Mouse (Mus musculus) heart, embryonic 11.5 days (tissue): ENCODE data around the gene Mal. TPM values are rescaled to one million over a fixed set of nuclear protein-coding genes. Genes with fewer than 3 reads are reported as not detected.

Source experiments
- ATAC-seq: fragments of 200-750 bp; cut with Nextera tagmentation; replicated peaks from 2 replicates; pipeline ENCODE4 v1.8.0; 2017; ENCODE audit warnings: moderate library complexity; ENCODE audit not compliant: insufficient number of reproducible peaks, low FRiP score, low TSS enrichment
- H3K27ac ChIP-seq: fragments of 300-500 bp; sonication (generic); 2 replicates; pipeline ENCODE4 v1.5.1; 2014; ENCODE audit warnings: mild to moderate bottlenecking, low read depth, low read length
- H3K27me3 ChIP-seq: fragments of 300-500 bp; sonication (generic); 2 replicates; pipeline ENCODE4 v1.6.1; 2014; ENCODE audit warnings: mild to moderate bottlenecking, low read length, mixed read lengths; ENCODE audit not compliant: control insufficient read depth, insufficient read depth
- H3K36me3 ChIP-seq: fragments of 300-500 bp; sonication (generic); 2 replicates; pipeline ENCODE4 v1.6.1; 2014; ENCODE audit warnings: mild to moderate bottlenecking, low read length, moderate library complexity, mixed read lengths; ENCODE audit not compliant: control insufficient read depth, insufficient read depth
- H3K4me1 ChIP-seq: fragments of 300-500 bp; sonication (generic); 2 replicates; pipeline ENCODE4 v1.6.1; 2014; ENCODE audit warnings: low read length; ENCODE audit not compliant: control insufficient read depth, insufficient read depth
- H3K4me2 ChIP-seq: fragments of 300-500 bp; sonication (generic); 2 replicates; pipeline ENCODE4 v1.6.1; 2014; ENCODE audit warnings: mild to moderate bottlenecking, moderate library complexity
- H3K4me3 ChIP-seq: fragments of 300-500 bp; sonication (generic); 2 replicates; pipeline ENCODE4 v1.5.1; 2014; ENCODE audit warnings: low read depth, low read length
- H3K9ac ChIP-seq: fragments of 300-500 bp; sonication (generic); 2 replicates; pipeline ENCODE4 v1.6.1; 2014; ENCODE audit warnings: mild to moderate bottlenecking, low read depth, low read length, moderate library complexity
- H3K9me3 ChIP-seq: fragments of 300-500 bp; sonication (generic); replicated peaks from 2 replicates; pipeline ENCODE4 v1.6.1; 2016; ENCODE audit warnings: low read length; ENCODE audit not compliant: control insufficient read depth
- WGBS: fragments of 180-500 bp; shearing (Covaris S2); extraction: QIAGEN DNeasy Blood & Tissue Kit; methylation state at CpG from one replicate; pipeline ENCODE4 v1.1.7; 2014; ENCODE audit not compliant: insufficient replicate concordance; 5-methylcytosine and 5-hydroxymethylcytosine counted together
- polyA plus RNA-seq: library from polyadenylated mRNA; unstranded; fragments of >200 nt; fragmentation: Nextera tagmentation; extraction: Ambion mirVana; gene quantifications from 2 replicates; pipeline ENCODE4 v1.2.1, GENCODE M21; 2014

Mal gene
- polyA plus RNA-seq, 1 experiment from 2014 or later = 1.2 TPM

- Histone ChIP-seq H3K27me3 (no peaks in the 10 kb centered on the region), H3K9ac (no peak overlapping the region), H3K4me2 (no peak overlapping the region), H3K27ac (no peak overlapping the region), H3K9me3 (no peaks in the 10 kb centered on the region), H3K4me3 (no peak overlapping the region), H3K4me1 (no peaks in the 10 kb centered on the region), H3K36me3 (no peaks in the 10 kb centered on the region)
- no peak for ATAC-seq
- WGBS = 74% methylated on average over 9 of the region's 9 CpGs
These were observed 17.5 kb downstream of the Mal start for GRCm38 (mm10) chr2:127638973-127639372.

- ATAC-seq = no peak
- 77% methylated on average over 6 of the region's 6 CpGs for WGBS
These were observed 20.9 kb downstream of the Mal start for GRCm38 (mm10) chr2:127635581-127635980.

GRCm38 (mm10) chr2:127632601-127633000 is 23.9 kb downstream of the Mal start:
- no peak for ATAC-seq

More at GRCm38 (mm10) chr2:127635581-127635980, 20.9 kb downstream of the Mal start:
- H3K9ac ChIP-seq = no peak overlapping the region
- H3K4me1 ChIP-seq = no peaks in the 10 kb centered on the region
- H3K36me3 ChIP-seq = no peaks in the 10 kb centered on the region
- no peak overlapping the region for H3K4me2 ChIP-seq
- no peak overlapping the region for H3K27ac ChIP-seq
- H3K4me3 ChIP-seq = no peak overlapping the region
- no peaks in the 10 kb centered on the region for H3K9me3 ChIP-seq
- H3K27me3 ChIP-seq = no peaks in the 10 kb centered on the region

GRCm38 (mm10) chr2:127627990-127628570 is 28.4 kb downstream of the Mal start:
- H3K4me2 ChIP-seq = no peak overlapping the region
- H3K9me3 ChIP-seq = no peaks in the 10 kb centered on the region
- H3K4me1 ChIP-seq = no peaks in the 10 kb centered on the region
- no peak for ATAC-seq
- WGBS = 71% methylated on average over 6 of the region's 6 CpGs
- no peak overlapping the region for H3K9ac ChIP-seq
- no peak overlapping the region for H3K4me3 ChIP-seq
- H3K27me3 ChIP-seq = no peaks in the 10 kb centered on the region; the same call in 1 of the 2 replicates
- H3K36me3 ChIP-seq = no peaks in the 10 kb centered on the region
- no peak overlapping the region for H3K27ac ChIP-seq

More at GRCm38 (mm10) chr2:127632601-127633000, 23.9 kb downstream of the Mal start:
- Histone ChIP-seq H3K9ac (no peak overlapping the region), H3K27ac (no peak overlapping the region), H3K27me3 (no peaks in the 10 kb centered on the region), H3K36me3 (no peaks in the 10 kb centered on the region), H3K4me1 (no peaks in the 10 kb centered on the region), H3K9me3 (no peaks in the 10 kb centered on the region), H3K4me2 (no peak overlapping the region), H3K4me3 (no peak overlapping the region)
- 62% methylated on average over 2 of the region's 2 CpGs for WGBS

- H3K4me1 ChIP-seq = no peaks in the 10 kb centered on the region
- 67% methylated on average over 6 of the region's 6 CpGs for WGBS
- H3K27me3 ChIP-seq = no peaks in the 10 kb centered on the region; the same call in 1 of the 2 replicates
- H3K9ac ChIP-seq = no peak overlapping the region
- no peak overlapping the region for H3K4me3 ChIP-seq
- ATAC-seq = no peak
- H3K4me2 ChIP-seq = no peak overlapping the region
- H3K9me3 ChIP-seq = no peaks in the 10 kb centered on the region
- no peaks in the 10 kb centered on the region for H3K36me3 ChIP-seq
- no peak overlapping the region for H3K27ac ChIP-seq
These were observed 29.1 kb downstream of the Mal start for GRCm38 (mm10) chr2:127627354-127627753.

GRCm38 (mm10) chr2:127625659-127626058 is 30.8 kb downstream of the Mal start:
- Histone ChIP-seq H3K9me3 (no peaks in the 10 kb centered on the region), H3K4me1 (no peaks in the 10 kb centered on the region), H3K4me3 (no peak overlapping the region), H3K36me3 (no peaks in the 10 kb centered on the region), H3K27me3 (no peaks in the 10 kb centered on the region; the same call in 1 of the 2 replicates), H3K9ac (no peak overlapping the region), H3K27ac (no peak overlapping the region), H3K4me2 (no peak overlapping the region)
- 60% methylated on average over 5 of the region's 5 CpGs for WGBS
- ATAC-seq = no peak

- H3K4me1 ChIP-seq = no peaks in the 10 kb centered on the region
- H3K4me3 ChIP-seq = no peak overlapping the region
- no peak overlapping the region for H3K4me2 ChIP-seq
- ATAC-seq = no peak
- 88% methylated on average over 2 of the region's 2 CpGs for WGBS
- no peaks in the 10 kb centered on the region for H3K9me3 ChIP-seq
- no peak overlapping the region for H3K9ac ChIP-seq
- no peak overlapping the region for H3K27ac ChIP-seq
- no peaks in the 10 kb centered on the region for H3K36me3 ChIP-seq
- no peaks in the 10 kb centered on the region; the same call in 1 of the 2 replicates for H3K27me3 ChIP-seq
These were observed 31.7 kb downstream of the Mal start for GRCm38 (mm10) chr2:127624786-127625185.

- Histone ChIP-seq H3K4me1 (no peaks in the 10 kb centered on the region), H3K4me2 (no peak overlapping the region), H3K27me3 (no peaks in the 10 kb centered on the region; the same call in 1 of the 2 replicates), H3K9me3 (no peaks in the 10 kb centered on the region), H3K27ac (no peak overlapping the region), H3K9ac (no peak overlapping the region), H3K4me3 (no peak overlapping the region), H3K36me3 (no peaks in the 10 kb centered on the region)
- 57% methylated on average over 3 of the region's 3 CpGs for WGBS
- ATAC-seq = no peak
These were observed 34.4 kb downstream of the Mal start for GRCm38 (mm10) chr2:127622065-127622464.

GRCm38 (mm10) chr2:127619311-127619710 is 37.2 kb downstream of the Mal start:
- H3K27ac ChIP-seq = no peak overlapping the region
- no peaks in the 10 kb centered on the region for H3K36me3 ChIP-seq
- H3K4me2 ChIP-seq = no peak overlapping the region
- no peak overlapping the region for H3K4me3 ChIP-seq
- WGBS = 69% methylated on average over 3 of the region's 3 CpGs
- no peak for ATAC-seq
- H3K9me3 ChIP-seq = no peaks in the 10 kb centered on the region
- peaks cover 2% of the 10 kb centered on the region; the same call in 1 of the 2 replicates for H3K27me3 ChIP-seq
- no peaks in the 10 kb centered on the region for H3K4me1 ChIP-seq
- no peak overlapping the region for H3K9ac ChIP-seq
